Mouse (Mus musculus): ENCODE data around the gene Bax. TPM values are rescaled to one million over a fixed set of nuclear protein-coding genes. Genes with fewer than 3 reads are reported as not detected.

The Bax gene
- polyA plus RNA-seq (2012), result 24.4 and 25.7 TPM in 2 replicates

DNA sequence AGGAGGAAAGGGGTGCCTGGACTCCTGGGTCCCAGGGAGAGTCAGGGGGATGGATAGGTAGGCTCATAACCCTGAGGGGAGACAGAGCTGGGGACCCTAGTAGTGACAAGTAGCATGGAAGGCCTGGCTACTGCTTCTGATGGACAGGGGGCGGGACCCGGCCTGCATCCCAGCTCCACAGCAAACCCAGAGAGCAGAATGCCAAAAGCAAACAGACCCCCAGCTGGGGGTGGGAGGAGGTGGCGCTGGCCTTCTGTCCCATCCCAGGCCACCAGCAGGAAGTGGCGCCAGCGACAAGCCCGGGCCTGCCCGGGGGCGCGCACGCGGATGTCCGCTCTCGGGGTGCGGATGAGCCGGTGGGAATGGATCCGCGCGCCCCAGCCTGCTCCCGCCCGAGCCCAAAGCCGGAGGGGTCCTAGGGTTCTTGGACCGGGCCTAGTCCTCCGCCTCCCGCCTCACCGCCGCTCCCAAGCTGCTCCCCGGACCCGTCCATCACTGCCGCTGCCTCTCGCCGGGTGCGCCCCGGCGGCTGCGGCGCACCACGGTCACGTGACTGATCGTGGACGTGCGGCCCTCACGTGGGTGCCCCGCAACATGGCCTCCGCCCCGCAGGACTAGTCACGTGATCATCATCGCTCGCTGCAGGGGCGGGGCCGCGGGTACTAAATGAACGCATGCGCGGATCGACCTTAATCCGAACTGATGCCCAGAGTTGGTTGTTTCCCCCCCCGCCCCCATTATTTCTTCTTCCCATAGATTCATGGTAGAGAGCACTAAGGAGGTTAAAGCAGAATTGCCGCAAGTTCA lies at the start of gene Bax:
Gene Bax, minus strand, starts transcription at position 616 of the 807 bp plus-strand sequence.
- no peaks in the 10 kb centered on the region for H3K9me3 ChIP-seq (ENCODE audit: control insufficient read depth, low read length)
- H3K36me3 ChIP-seq (ENCODE audit: control insufficient read depth), result peaks cover 44% of the 10 kb centered on the region
- no peaks in the 10 kb centered on the region for H3K27me3 ChIP-seq (ENCODE audit: control insufficient read depth)
- no peak for TF ChIP-seq GATA1 (IDR thresholded peaks at IDR 0.05; ENCODE audit: low read length)
- H3K4me3 ChIP-seq (replicated peaks), result peak within 1 kb of the TSS; percentile 74
- peaks cover 57% of the 10 kb centered on the region for H3K4me1 ChIP-seq (ENCODE audit: control insufficient read depth)

DNA sequence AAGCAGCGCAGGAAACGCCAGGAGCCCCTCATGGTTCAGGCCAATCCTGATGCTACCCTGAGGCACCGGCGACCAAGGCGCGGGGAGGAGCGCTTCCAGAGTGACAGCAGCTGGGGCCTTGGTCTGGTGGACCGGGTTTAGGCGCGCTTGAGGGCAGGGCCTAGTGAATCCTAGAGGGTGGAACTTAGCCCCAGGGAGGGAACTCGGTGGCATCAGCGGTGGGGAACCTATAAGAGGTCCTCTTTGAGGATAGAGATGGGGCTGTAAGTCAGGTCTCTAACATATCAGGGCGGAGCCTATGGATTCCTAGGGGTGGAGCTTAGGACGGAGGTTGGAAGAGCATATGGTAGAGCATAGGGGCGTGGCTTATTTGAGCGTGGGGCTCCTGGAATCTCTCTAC lies 48.7 kb upstream of the Bax start:
- TF ChIP-seq TAL1 (IDR thresholded peaks at IDR 0.05; ENCODE audit: low read length), result no peak
- no peak for TF ChIP-seq GATA1 (IDR thresholded peaks at IDR 0.05; ENCODE audit: low read length)
- no peaks in the 10 kb centered on the region for H3K9me3 ChIP-seq (ENCODE audit: control insufficient read depth, low read length)
- H3K36me3 ChIP-seq (ENCODE audit: control insufficient read depth), result peaks cover 17% of the 10 kb centered on the region
- H3K27me3 ChIP-seq (ENCODE audit: control insufficient read depth), result no peaks in the 10 kb centered on the region
- H3K4me1 ChIP-seq (ENCODE audit: control insufficient read depth), result peaks cover 66% of the 10 kb centered on the region
- H3K4me3 ChIP-seq (replicated peaks), result peak overlapping the region; percentile 60

DNA sequence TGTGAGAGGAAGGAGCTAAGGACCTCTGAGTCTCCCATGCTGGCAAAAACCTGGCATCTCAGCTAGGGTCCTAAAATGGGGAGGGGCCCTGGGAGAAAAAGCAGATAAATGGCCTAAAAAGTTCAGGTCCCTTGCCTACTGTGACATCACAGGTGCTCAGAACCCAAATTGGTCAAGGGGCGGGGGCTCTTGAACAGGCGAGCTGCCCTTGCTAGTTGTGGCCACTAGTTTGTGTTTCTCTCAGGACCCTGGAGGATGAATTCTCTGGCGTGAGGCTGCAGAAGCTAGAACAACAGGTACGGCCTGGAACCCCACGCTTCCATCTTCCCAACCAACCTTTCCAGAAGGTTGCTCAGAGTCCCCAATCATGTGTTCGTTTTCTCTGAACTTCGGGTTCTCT lies 47.7 kb upstream of the Bax start:
- Histone ChIP-seq H3K9me3 (ENCODE audit: control insufficient read depth, low read length) (no peaks in the 10 kb centered on the region), H3K4me1 (ENCODE audit: control insufficient read depth) (peaks cover 63% of the 10 kb centered on the region), H3K4me3 (replicated peaks) (no peak overlapping the region), H3K36me3 (ENCODE audit: control insufficient read depth) (peaks cover 11% of the 10 kb centered on the region), H3K27me3 (ENCODE audit: control insufficient read depth) (no peaks in the 10 kb centered on the region)
- TF ChIP-seq TAL1 (IDR thresholded peaks at IDR 0.05; ENCODE audit: low read length), result no peak
- no peak for TF ChIP-seq GATA1 (IDR thresholded peaks at IDR 0.05; ENCODE audit: low read length)

DNA sequence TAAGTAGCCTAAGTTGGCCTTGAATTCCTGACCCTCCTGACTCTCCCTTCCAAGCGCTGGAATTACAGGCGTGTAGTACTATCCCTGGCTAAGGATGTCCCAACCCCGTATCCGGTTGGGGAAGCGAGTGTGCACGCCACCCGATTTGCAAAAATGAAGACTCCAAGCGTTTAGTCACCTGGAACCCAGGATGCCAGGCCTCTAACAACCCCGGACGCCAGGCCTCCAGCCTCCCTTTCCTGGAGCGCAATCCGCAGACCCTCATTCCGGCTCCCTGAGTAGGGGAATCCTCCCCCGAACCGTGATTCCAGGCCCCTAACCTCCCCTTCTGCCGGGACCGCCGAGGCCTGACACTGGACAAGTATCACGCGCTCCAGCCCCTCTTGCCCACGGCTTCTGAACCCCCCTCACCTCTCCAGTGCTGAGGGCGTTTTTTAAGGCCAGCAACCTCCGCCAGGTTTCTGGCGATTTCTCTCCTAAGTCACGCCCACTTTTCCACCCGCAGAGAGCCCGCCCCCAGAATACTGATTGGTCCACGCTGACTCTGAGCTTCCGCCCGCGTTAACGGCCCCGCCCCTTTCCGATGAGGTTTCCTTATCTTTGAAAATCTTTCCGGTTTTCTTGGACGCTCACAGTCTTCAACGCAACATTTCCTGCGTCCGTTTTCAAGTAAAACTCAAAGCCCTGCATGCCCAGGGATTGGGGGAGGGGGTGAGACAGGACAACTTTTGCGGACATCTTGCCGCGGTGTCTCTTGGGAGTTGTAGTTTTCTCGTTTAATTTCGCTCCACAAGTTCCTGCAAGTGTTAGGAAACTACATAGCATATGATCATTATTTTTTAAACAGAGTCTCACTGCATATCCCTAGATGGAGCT lies 43.5 kb upstream of the Bax start, which contains the start of gene Nucb1:
Gene Nucb1, minus strand, starts transcription at position 495 of the 876 bp plus-strand sequence.
- TF ChIP-seq GATA1 (IDR thresholded peaks at IDR 0.05; ENCODE audit: low read length) (peak; percentile 50; the same call in 1 of the 2 replicates), TAL1 (IDR thresholded peaks at IDR 0.05; ENCODE audit: low read length) (no peak)

DNA sequence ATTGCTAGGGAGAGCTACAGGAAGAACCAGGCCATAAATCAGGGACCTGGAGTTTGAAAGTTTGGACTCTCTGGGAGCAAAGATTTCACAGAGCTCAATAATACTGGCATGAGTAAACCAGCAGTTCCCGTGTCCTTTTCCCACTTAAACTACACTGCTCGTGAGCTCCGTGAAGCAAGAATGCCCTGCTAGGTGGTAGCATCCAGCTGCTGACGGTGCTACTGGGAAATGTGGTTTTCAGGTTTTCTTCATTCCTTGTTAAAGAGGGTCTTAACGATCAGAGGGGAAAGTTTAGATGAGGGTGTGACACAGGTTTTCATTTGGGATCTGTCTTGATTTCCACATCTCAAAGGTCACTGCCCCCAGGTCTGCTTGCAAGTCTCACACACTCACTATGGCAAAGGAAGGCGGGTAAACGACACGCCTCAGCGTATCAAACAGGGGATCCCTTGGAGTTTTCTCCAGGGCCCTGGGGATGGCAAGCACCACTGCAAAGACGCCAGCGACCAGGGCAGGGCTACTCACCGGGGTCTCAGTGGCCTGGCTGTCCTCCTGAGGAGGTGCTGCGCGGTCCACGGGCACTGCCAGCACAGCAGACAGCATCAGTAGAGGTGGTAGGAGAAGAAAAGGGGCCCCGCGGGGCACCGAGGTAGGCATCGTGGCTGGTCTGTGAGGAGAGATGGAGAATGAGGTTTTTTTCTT lies 42.6 kb upstream of the Bax start:
- TF ChIP-seq GATA1 (IDR thresholded peaks at IDR 0.05; ENCODE audit: low read length) (no peak), TAL1 (IDR thresholded peaks at IDR 0.05; ENCODE audit: low read length) (no peak)
- Histone ChIP-seq H3K9me3 (ENCODE audit: control insufficient read depth, low read length) (no peaks in the 10 kb centered on the region), H3K36me3 (ENCODE audit: control insufficient read depth) (peaks cover 52% of the 10 kb centered on the region), H3K4me3 (replicated peaks) (peak overlapping the region; percentile 79), H3K27me3 (ENCODE audit: control insufficient read depth) (no peaks in the 10 kb centered on the region), H3K4me1 (ENCODE audit: control insufficient read depth) (peaks cover 64% of the 10 kb centered on the region)

More for the DNA sequence above, 43.5 kb upstream of the Bax start, which contains the start of gene Nucb1:
- Histone ChIP-seq H3K4me1 (ENCODE audit: control insufficient read depth) (peaks cover 64% of the 10 kb centered on the region), H3K9me3 (ENCODE audit: control insufficient read depth, low read length) (no peaks in the 10 kb centered on the region), H3K4me3 (replicated peaks) (peak within 1 kb of the TSS; percentile 79), H3K27me3 (ENCODE audit: control insufficient read depth) (no peaks in the 10 kb centered on the region), H3K36me3 (ENCODE audit: control insufficient read depth) (peaks cover 44% of the 10 kb centered on the region)

DNA sequence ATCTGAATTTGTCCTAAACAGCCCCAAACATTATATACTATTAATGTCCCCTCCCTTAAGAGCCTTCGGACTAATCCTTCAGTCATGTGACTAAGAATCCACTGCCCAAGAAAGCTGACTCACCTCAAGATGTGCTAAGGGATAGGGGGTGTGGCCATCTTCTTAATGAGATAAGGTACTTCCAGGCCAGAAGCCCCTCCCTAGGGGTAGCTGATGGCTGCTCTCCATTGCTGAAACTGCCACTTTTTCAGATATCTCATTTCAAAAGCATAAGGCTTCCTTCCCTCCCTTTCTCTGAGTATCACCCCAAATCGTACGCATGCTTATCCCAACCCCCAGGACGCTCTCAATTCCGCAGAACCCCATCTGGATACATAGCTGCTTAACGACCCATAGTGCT lies 41.9 kb upstream of the Bax start:
- peak; percentile 83 for TF ChIP-seq GATA1 (IDR thresholded peaks at IDR 0.05; ENCODE audit: low read length)
- peak; percentile 50; the same call in 2 of the 3 replicates for TF ChIP-seq TAL1 (IDR thresholded peaks at IDR 0.05; ENCODE audit: low read length)
- peak overlapping the region; percentile 79 for H3K4me3 ChIP-seq (replicated peaks)
- peaks cover 60% of the 10 kb centered on the region for H3K36me3 ChIP-seq (ENCODE audit: control insufficient read depth)
- no peaks in the 10 kb centered on the region for H3K27me3 ChIP-seq (ENCODE audit: control insufficient read depth)
- no peaks in the 10 kb centered on the region for H3K9me3 ChIP-seq (ENCODE audit: control insufficient read depth, low read length)
- peaks cover 61% of the 10 kb centered on the region for H3K4me1 ChIP-seq (ENCODE audit: control insufficient read depth)

DNA sequence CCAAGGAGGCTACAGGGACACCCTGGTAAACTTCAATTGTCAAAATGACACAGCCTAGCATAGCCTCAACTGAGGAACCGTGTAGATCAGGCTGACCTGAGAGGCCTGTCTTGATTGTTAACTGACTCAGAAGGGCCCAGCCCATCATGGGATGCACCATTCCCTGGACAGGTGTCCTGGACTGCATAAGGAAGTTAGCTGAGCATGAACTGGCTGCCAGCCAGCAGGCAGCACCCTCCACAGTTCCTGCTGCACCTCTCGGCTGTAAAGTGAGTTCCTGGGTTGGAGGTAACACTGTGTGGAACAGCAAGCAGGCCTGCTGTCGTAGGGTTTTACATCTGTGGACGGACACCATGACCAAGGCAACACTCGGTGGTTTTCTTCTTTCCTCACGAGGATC lies 40.9 kb upstream of the Bax start:
- H3K4me1 ChIP-seq (ENCODE audit: control insufficient read depth), result peaks cover 63% of the 10 kb centered on the region
- peak overlapping the region; percentile 79 for H3K4me3 ChIP-seq (replicated peaks)
- no peaks in the 10 kb centered on the region for H3K27me3 ChIP-seq (ENCODE audit: control insufficient read depth)
- H3K36me3 ChIP-seq (ENCODE audit: control insufficient read depth), result peaks cover 69% of the 10 kb centered on the region
- H3K9me3 ChIP-seq (ENCODE audit: control insufficient read depth, low read length), result no peaks in the 10 kb centered on the region
- TF ChIP-seq TAL1 (IDR thresholded peaks at IDR 0.05; ENCODE audit: low read length), result no peak
- no peak for TF ChIP-seq GATA1 (IDR thresholded peaks at IDR 0.05; ENCODE audit: low read length)

DNA sequence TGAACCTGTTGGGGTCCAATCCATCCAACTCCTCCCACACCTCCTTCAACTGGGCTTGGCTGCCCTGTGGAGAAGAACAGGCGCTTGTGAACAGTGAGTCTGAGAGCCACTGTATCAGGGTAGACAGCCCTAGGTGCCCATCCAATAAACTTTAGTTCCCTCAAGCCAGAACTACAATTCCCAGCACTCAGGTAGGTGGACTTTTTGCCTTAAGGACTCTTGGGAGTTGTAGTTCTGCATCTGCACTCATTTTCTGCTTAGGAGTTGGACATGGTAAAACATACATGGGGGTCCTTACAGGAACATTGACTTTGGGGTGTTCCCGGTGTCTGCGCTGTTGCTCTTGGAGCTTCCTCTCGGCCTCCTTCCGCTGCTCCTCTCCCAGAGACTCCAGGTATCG lies 31.7 kb upstream of the Bax start:
- peaks cover 100% of the 10 kb centered on the region for H3K36me3 ChIP-seq (ENCODE audit: control insufficient read depth)
- H3K9me3 ChIP-seq (ENCODE audit: control insufficient read depth, low read length), result no peaks in the 10 kb centered on the region
- H3K4me3 ChIP-seq (replicated peaks), result no peak overlapping the region
- peaks cover 19% of the 10 kb centered on the region for H3K4me1 ChIP-seq (ENCODE audit: control insufficient read depth)
- H3K27me3 ChIP-seq (ENCODE audit: control insufficient read depth), result no peaks in the 10 kb centered on the region
- TF ChIP-seq TAL1 (IDR thresholded peaks at IDR 0.05; ENCODE audit: low read length), result no peak
- no peak for TF ChIP-seq GATA1 (IDR thresholded peaks at IDR 0.05; ENCODE audit: low read length)
